Mouse (Mus musculus) kidney, postnatal 10 days (tissue): ENCODE measurements at regions not wholly inside any gene's neighbourhood (a gene's known extent, or its start where the extent isn't known, plus 50 kb on each side); places are given as distances from the start of the nearest gene placed in this dataset.
A peak's percentile ranks its signal among the peaks of the same experiment; 100 is the strongest.

Experiments
- DNase-seq: peaks from one replicate; pipeline ENCODE4 v3.0.0; 2021; ENCODE audit warnings: mixed read lengths

- DNase-seq, result no peak
Observed at GRCm38 (mm10) chr3:45523281-45523680, 145.1 kb downstream of the Pcdh10 start.

GRCm38 (mm10) chr3:45547091-45547490 lies 168.9 kb downstream of the Pcdh10 start:
- DNase-seq, result no peak

GRCm38 (mm10) chr3:45555736-45556135 lies 177.5 kb downstream of the Pcdh10 start:
- DNase-seq, result peak; percentile 57

- DNase-seq, result no peak
Observed at GRCm38 (mm10) chr3:45572995-45573394, 194.8 kb downstream of the Pcdh10 start.

- no peak for DNase-seq
Observed at GRCm38 (mm10) chr3:45577035-45577434, 198.8 kb downstream of the Pcdh10 start.

GRCm38 (mm10) chr3:45593561-45593960 lies 215.4 kb downstream of the Pcdh10 start:
- no peak for DNase-seq

- DNase-seq, result no peak
Observed at GRCm38 (mm10) chr3:45602278-45602677, 224.1 kb downstream of the Pcdh10 start.

- DNase-seq, result no peak
Observed at GRCm38 (mm10) chr3:45603151-45603550, 225.0 kb downstream of the Pcdh10 start.

GRCm38 (mm10) chr3:45620729-45621128 lies 242.5 kb downstream of the Pcdh10 start:
- DNase-seq, result no peak

- no peak for DNase-seq
Observed at GRCm38 (mm10) chr3:45645856-45646450, 267.8 kb downstream of the Pcdh10 start.

GRCm38 (mm10) chr3:45649361-45649760 lies 271.2 kb downstream of the Pcdh10 start:
- no peak for DNase-seq

- DNase-seq, result no peak
Observed at GRCm38 (mm10) chr3:45657023-45657422, 278.8 kb downstream of the Pcdh10 start.

- DNase-seq, result no peak
Observed at GRCm38 (mm10) chr3:45658093-45658776, 280.0 kb downstream of the Pcdh10 start.

- no peak for DNase-seq
Observed at GRCm38 (mm10) chr3:45659052-45659451, 280.9 kb downstream of the Pcdh10 start.

GRCm38 (mm10) chr3:45670434-45670833 lies 292.2 kb downstream of the Pcdh10 start:
- no peak for DNase-seq

- no peak for DNase-seq
Observed at GRCm38 (mm10) chr3:45677672-45678071, 299.5 kb downstream of the Pcdh10 start.

GRCm38 (mm10) chr3:45681410-45681809 lies 303.2 kb downstream of the Pcdh10 start:
- no peak for DNase-seq

- DNase-seq, result no peak
Observed at GRCm38 (mm10) chr3:45707891-45708290, 329.7 kb downstream of the Pcdh10 start.
